Mouse (Mus musculus) bone marrow, adult 2 months (tissue): ENCODE results near the gene Hoxa5. TPM values are rescaled to one million over a fixed set of nuclear protein-coding genes. Genes with fewer than 3 reads are reported as not detected.

Source experiments
- H3K27ac ChIP-seq: fragments of 200-500 bp; 2 replicates; pipeline ENCODE4 v1.5.1; 2012; ENCODE audit warnings: low read depth, mild to moderate bottlenecking, control low read depth, inconsistent platforms, low read length; ENCODE audit not compliant: control insufficient read depth, poor library complexity, insufficient read depth
- H3K4me1 ChIP-seq: fragments of 200-500 bp; 2 replicates; pipeline ENCODE4 v1.6.1; 2011; ENCODE audit warnings: low read length; ENCODE audit not compliant: control insufficient read depth, insufficient read depth
- H3K4me3 ChIP-seq: fragments of 200-500 bp; replicated peaks from 2 replicates; pipeline ENCODE3; 2011; ENCODE audit warnings: mild to moderate bottlenecking, low read depth, low read length, control low read depth; ENCODE audit not compliant: control insufficient read depth
- CTCF ChIP-seq: fragments of 200-500 bp; IDR thresholded peaks from 2 replicates; pipeline ENCODE4 v1.5.1; 2011; ENCODE audit warnings: low read length, control low read depth; ENCODE audit not compliant: control insufficient read depth, insufficient read depth
- POLR2A ChIP-seq: fragments of 200-500 bp; IDR thresholded peaks from 2 replicates; pipeline ENCODE4 v1.6.1; 2011; ENCODE audit warnings: low read depth, mild to moderate bottlenecking, control low read depth, low read length, borderline replicate concordance; ENCODE audit not compliant: control insufficient read depth
- WGBS: fragments of 180-500 bp; shearing (Covaris S2); methylation state at CpG from one replicate; pipeline ENCODE4 v1.1.7; 2018; 5-methylcytosine and 5-hydroxymethylcytosine counted together
- polyA plus RNA-seq: library from polyadenylated mRNA; stranded (reverse); fragments of >200 nt; gene quantifications from 2 replicates; pipeline ENCODE4 v1.2.4, GENCODE M21; 2011; ENCODE audit warnings: low replicate concordance; ENCODE audit not compliant: missing spikeins, insufficient read depth, insufficient read length

The Hoxa5 gene
- polyA plus RNA-seq, 1 experiment, result 2.4 TPM

GRCm38 (mm10) chr6:52170898-52171223, 33.5 kb downstream of the Hoxa5 start:
- no peak overlapping the region for H3K4me3 ChIP-seq
- no peaks in the 10 kb centered on the region for H3K4me1 ChIP-seq
- 60% methylated on average over 5 of the region's 5 CpGs for WGBS
- H3K27ac ChIP-seq, result no peak overlapping the region
- no peak for TF ChIP-seq POLR2A
- no peak for TF ChIP-seq CTCF

- WGBS, result 89% methylated on average over 40 of the region's 40 CpGs
- Histone ChIP-seq H3K4me1 (no peaks in the 10 kb centered on the region), H3K4me3 (no peak overlapping the region), H3K27ac (no peak overlapping the region; the same call in 1 of the 2 replicates)
- TF ChIP-seq POLR2A (no peak), CTCF (no peak)
Observed at GRCm38 (mm10) chr6:52170166-52170897, 34.1 kb downstream of the Hoxa5 start.

GRCm38 (mm10) chr6:52169499-52170165, 34.8 kb downstream of the Hoxa5 start:
- Histone ChIP-seq H3K4me1 (no peaks in the 10 kb centered on the region), H3K4me3 (no peak overlapping the region), H3K27ac (no peak overlapping the region; the same call in 1 of the 2 replicates)
- WGBS, result 79% methylated on average over 16 of the region's 16 CpGs
- TF ChIP-seq POLR2A (no peak), CTCF (no peak)

- TF ChIP-seq POLR2A (no peak), CTCF (no peak)
- Histone ChIP-seq H3K27ac (no peak overlapping the region), H3K4me3 (no peak overlapping the region), H3K4me1 (no peaks in the 10 kb centered on the region)
- 88% methylated on average over 42 of the region's 42 CpGs for WGBS
Observed at GRCm38 (mm10) chr6:52168191-52169055, 36.0 kb downstream of the Hoxa5 start.

- H3K4me3 ChIP-seq, result no peak overlapping the region
- no peak for TF ChIP-seq POLR2A
- TF ChIP-seq CTCF, result no peak
- H3K4me1 ChIP-seq, result no peaks in the 10 kb centered on the region
- 89% methylated on average over 14 of the region's 14 CpGs for WGBS
- H3K27ac ChIP-seq, result no peak overlapping the region
Observed at GRCm38 (mm10) chr6:52167736-52168161, 36.6 kb downstream of the Hoxa5 start.

- Histone ChIP-seq H3K27ac (no peak overlapping the region), H3K4me3 (no peak overlapping the region), H3K4me1 (no peaks in the 10 kb centered on the region)
- no peak for TF ChIP-seq POLR2A
- TF ChIP-seq CTCF, result no peak
- 78% methylated on average over 1 of the region's 1 CpGs for WGBS
Observed at GRCm38 (mm10) chr6:52167176-52167575, 37.2 kb downstream of the Hoxa5 start.

- H3K27ac ChIP-seq, result no peak overlapping the region
- H3K4me3 ChIP-seq, result no peak overlapping the region
- 80% methylated on average over 4 of the region's 4 CpGs for WGBS
- TF ChIP-seq CTCF, result no peak
- TF ChIP-seq POLR2A, result no peak
- no peaks in the 10 kb centered on the region for H3K4me1 ChIP-seq
Observed at GRCm38 (mm10) chr6:52166431-52167077, 37.8 kb downstream of the Hoxa5 start.
